Mouse (Mus musculus): ENCODE results near the gene Gm21900. TPM values are rescaled to one million over a fixed set of nuclear protein-coding genes. Genes with fewer than 3 reads are reported as not detected.
"Not testable (repeated sequence)": the region's sequence is repeated elsewhere in the genome, so short reads cannot be mapped to it uniquely, and the experiment has no call there.

Gene Gm21900
- not detected for polyA plus RNA-seq (2021)

DNA sequence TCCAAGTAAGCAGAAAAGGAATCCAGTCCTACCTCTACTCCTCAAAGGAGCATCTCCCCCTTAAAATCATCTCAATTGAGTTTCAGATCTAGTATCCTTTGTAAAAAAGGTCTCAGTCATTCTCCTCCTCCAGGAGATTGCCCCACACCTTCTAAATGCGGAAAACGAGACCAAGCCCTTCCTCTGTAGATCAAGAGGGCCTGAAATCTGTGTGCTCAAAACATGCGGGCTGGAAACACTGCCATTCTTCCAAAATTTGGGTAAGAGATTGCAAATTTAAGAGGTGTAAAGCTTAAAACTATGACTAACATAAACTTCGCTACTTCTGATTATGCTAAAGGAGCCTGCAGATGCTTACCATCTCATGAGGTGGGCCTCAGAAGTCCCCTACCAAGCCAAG is at the start of gene Gm21900:
Gene Gm21900 (plus strand): TSS at position 301 of the 400 bp plus-strand sequence.
- in situ Hi-C loops (cut with MboI; ENCODE audit: low pct_unique_long_range_greater_than_20kb); ATAC-seq; DNase-seq (ENCODE audit: low read depth, low spot score); CTCF ChIA-PET; H3K27me3 ChIP-seq; POLR2A ChIA-PET: not testable (repeated sequence)

DNA sequence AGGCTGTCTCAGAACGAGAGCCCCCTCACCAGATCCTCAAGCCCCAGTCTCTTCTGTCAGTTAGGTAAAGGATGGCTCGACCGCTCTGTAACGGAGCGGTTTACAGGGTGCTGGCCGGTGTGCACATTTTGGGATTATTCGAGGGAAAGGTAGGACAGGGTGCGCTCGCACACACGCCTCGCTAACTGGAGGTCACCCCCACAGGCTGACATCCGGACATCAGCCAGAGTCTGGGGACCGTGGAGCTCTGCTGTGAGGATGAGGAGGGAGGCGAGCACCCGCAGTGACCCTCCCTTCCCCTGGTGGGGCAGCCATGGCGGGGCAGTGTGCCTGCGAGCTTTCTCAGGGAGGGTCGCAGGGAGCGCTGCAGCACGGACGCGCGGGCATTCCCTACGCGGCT is 27.4 kb downstream of the Gm21900 start:
- CTCF ChIA-PET; H3K27me3 ChIP-seq; ATAC-seq; DNase-seq (ENCODE audit: low read depth, low spot score); POLR2A ChIA-PET; in situ Hi-C loops (cut with MboI; ENCODE audit: low pct_unique_long_range_greater_than_20kb): not testable (repeated sequence)

Other genes with a start within 250 kb of the Gm21900 start
- not detected for gene Gm28510, start 203.6 kb upstream of the Gm21900 start, polyA plus RNA-seq (2021)
- not detected for gene Gm20737, start 80.3 kb upstream of the Gm21900 start, polyA plus RNA-seq (2021)
- gene Gm21775, start 62.9 kb upstream of the Gm21900 start, polyA plus RNA-seq (2021) = not detected
- gene Gm20777, start 136.1 kb downstream of the Gm21900 start, polyA plus RNA-seq (2021) = not detected